Mouse (Mus musculus) liver, adult 2 months (tissue): Measurements from ENCODE around the gene Fgr.

ENCODE experiments used
- CTCF ChIP-seq: fragments of 200-500 bp; IDR thresholded peaks from 2 replicates; pipeline ENCODE4 v1.5.1; 2011; ENCODE audit warnings: low read depth, low read length, control low read depth
- POLR2A ChIP-seq: fragments of 200-500 bp; IDR thresholded peaks from 2 replicates; pipeline ENCODE4 v1.6.1; 2011; ENCODE audit warnings: low read length, control low read depth; ENCODE audit not compliant: insufficient read depth; ENCODE audit errors: extremely low read depth

GRCm38 (mm10) chr4:133039832-133040231 is 65.9 kb downstream of the Fgr start:
- TF ChIP-seq POLR2A = no peak
- TF ChIP-seq CTCF = no peak
